10 mouse cellular contexts compared by ENCODE assay signal in genomic region chr9:35312516-35312915, GRCm38 (mm10). TPM values are rescaled to one million over a fixed set of nuclear protein-coding genes. Genes with fewer than 3 reads are reported as not detected.
DNase-seq lines count a peak whose midpoint lies in the region; ATAC-seq lines count a peak whose summit lies in the region.
"Had no signal": no experiment of that assay in that cellular context is flagged by ENCODE, and none has a peak within 500 bp of the region (broad histone marks: within the 10 kb centered on the region; RNA-seq: fewer than 3 reads in every experiment).

No protein-coding gene starts in this region.

- intact Hi-C loops in heart, postnatal 25 days (cut with DNase I) = no loop called here

- 0 out of 2 replicates have a peak, but pooled peaks have one; percentile 61 for ATAC-seq in cerebellum, adult (ENCODE audit: insufficient number of reproducible peaks, low FRiP score, low TSS enrichment)
- ATAC-seq in CD4-positive, CD25-positive, alpha-beta regulatory T cell, adult 4 months = no peak

- DNase-seq in cerebellum, postnatal 4 days (ENCODE audit: low spot score in 2 of 2) = no peak
- DNase-seq in urinary bladder, postnatal 10 days (ENCODE audit: low spot score) = peak; percentile 41
- DNase-seq in urinary bladder, adult 2 months (ENCODE audit: low spot score) = no peak
- DNase-seq in heart, postnatal 25 days (ENCODE audit: low spot score) = peak; percentile 58
- peak; percentile 71 to 79 for DNase-seq in urinary bladder, postnatal 4 days (ENCODE audit: low spot score in 2 of 2)
- no peak for DNase-seq in right cerebral cortex, postnatal 36 days (ENCODE audit: low spot score in 2 of 2)
- DNase-seq: kidney, adult 9 months; lung, embryonic 14.5 days had no signal

RNA-seq across cellular contexts. Expression of gene Rpusd4, which starts 44.9 kb away (rescaled TPM):
- polyA plus RNA-seq in urinary bladder, adult 2 months (2012; rRNA removed) = 13.7 and 14.8 TPM in 2 replicates
- total RNA-seq in heart, postnatal 25 days (2021) = 10 to 100 TPM; 11.5 to 13.0 TPM
- 10 to 100 TPM; 38.3 to 60.7 TPM for polyA plus RNA-seq in CD4-positive, CD25-positive, alpha-beta regulatory T cell, adult 4 months (2017; shearing (Covaris generic))

RNA-seq across cellular contexts. Expression of gene Fam118b, which starts 44.9 kb away (rescaled TPM):
- polyA plus RNA-seq in urinary bladder, adult 2 months (2012; rRNA removed) = 12.5 and 16.1 TPM in 2 replicates
- 10 to 100 TPM; 15.0 to 15.9 TPM for total RNA-seq in heart, postnatal 25 days (2021)
- 10 to 100 TPM; 53.5 to 68.9 TPM for polyA plus RNA-seq in CD4-positive, CD25-positive, alpha-beta regulatory T cell, adult 4 months (2017; shearing (Covaris generic))

Comparison
In these comparisons a context has a peak if more than half of its experiments do, and no peak if none do; other contexts are left out.
1. DNase-seq: peak in urinary bladder, postnatal 10 days (single experiment), heart, postnatal 25 days (single experiment) and urinary bladder, postnatal 4 days (2 of 2); none in cerebellum, postnatal 4 days (0 of 2), urinary bladder, adult 2 months (single experiment) and right cerebral cortex, postnatal 36 days (0 of 2).